Mouse (Mus musculus): ENCODE results near the gene S100a11.

Gene S100a11

GRCm38 (mm10) chr3:93562372-93562771 is 42.1 kb downstream of the S100a11 start:
- no peak for DNase-seq (ENCODE audit: low spot score)

DNA sequence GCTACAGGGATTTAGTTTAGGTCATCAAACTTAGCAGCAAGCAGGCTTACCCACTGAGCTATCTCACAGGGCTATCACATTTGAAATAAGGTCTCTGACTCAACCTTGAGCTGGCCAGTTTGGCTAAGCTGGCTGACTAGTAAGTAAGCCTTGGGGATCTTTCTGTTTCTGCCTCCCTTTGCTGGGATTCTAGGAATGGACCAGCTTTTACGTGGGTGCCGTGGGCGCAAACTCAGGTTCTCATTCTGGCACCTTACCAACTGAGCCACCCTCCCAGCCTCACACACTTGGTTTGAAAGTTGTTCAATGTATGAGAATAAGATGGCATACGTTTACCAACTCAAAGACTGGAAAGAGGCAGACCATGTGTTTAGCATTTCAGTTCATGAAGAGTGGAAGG is 42.9 kb downstream of the S100a11 start:
- DNase-seq (ENCODE audit: low spot score): no peak

- no peak for DNase-seq (ENCODE audit: low spot score)
These were observed 46.6 kb downstream of the S100a11 start for GRCm38 (mm10) chr3:93566892-93567291.

- no peak for DNase-seq (ENCODE audit: low spot score)
These were observed 47.4 kb downstream of the S100a11 start for GRCm38 (mm10) chr3:93567721-93568120.

DNA sequence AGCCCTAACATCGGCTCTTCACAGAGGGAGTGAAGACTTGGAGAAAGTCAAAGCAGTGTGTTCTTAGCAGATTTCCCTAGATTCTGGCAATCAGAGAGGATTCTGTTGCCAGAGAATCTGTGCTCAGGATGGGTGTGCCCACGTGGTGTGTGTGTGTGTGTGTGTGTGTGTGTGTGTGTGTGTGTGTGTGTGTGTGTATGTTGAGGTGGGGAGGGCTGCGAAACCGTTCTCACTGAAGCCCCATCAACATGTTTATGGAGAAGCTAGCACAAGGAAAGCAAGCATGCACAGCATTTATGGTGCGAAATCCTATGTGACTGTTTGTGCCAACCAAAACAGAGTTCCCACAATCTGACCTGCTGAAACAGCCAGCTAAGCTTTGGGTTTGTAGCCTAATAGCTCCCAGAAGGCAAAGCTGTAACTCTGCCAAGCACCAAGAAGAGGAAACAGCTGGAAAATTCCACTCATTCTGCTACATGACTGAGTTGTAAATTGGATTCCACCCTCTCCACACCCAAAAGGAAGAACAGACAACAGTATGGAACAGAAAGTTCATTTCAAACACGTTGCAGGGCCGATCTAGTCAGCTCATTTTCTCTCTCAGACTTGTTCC is 48.2 kb downstream of the S100a11 start:
- DNase-seq (ENCODE audit: low spot score): peak; percentile 42

DNA sequence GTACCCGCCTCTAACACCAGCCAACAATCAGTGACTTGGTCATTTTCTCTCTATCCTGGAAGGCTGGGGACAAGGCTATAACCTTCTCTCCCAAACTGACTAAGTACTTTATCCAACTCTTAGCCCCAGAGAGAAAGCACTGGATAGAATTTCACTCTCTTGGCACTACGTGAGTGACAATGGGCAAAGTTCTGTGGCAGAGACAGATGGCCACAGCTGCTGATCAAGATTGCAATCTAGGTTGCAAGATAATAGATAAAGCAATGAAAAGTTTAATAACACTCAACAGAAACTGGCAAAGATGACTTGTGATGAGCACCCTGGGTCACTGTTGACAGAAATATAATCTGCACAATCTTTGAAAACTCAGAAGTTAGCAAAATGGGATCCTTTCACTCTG is 48.8 kb downstream of the S100a11 start:
- DNase-seq (ENCODE audit: low spot score): no peak

- DNase-seq (ENCODE audit: low spot score): no peak
These were observed 51.9 kb downstream of the S100a11 start for GRCm38 (mm10) chr3:93572058-93572791.

Data from layer of hippocampus, adult 9-10 months (tissue).